Mouse (Mus musculus) embryonic fibroblast, embryonic 13.5 days (primary cell): ENCODE data around the gene Ptprn2.

Experiments used
- CTCF ChIP-seq: IDR thresholded peaks from 2 replicates; pipeline ENCODE4 v1.5.1; 2011; ENCODE audit warnings: mild to moderate bottlenecking, control low read depth, low read length, moderate library complexity, borderline replicate concordance; ENCODE audit not compliant: insufficient read depth
- POLR2A ChIP-seq: IDR thresholded peaks from 2 replicates; pipeline ENCODE4 v1.6.1; 2011; ENCODE audit warnings: low read depth, mild to moderate bottlenecking, control low read depth, low read length, moderate library complexity

GRCm38 (mm10) chr12:116653684-116654083 lies 168.2 kb downstream of the Ptprn2 start:
- TF ChIP-seq POLR2A: no peak
- 0 out of 2 replicates have a peak, but pooled peaks have one; percentile 6 for TF ChIP-seq CTCF
